Mouse (Mus musculus) heart, adult 2 months (tissue): ENCODE results near the gene Gm3238.

Experiments used
- CTCF ChIP-seq: fragments of 200-600 bp; IDR thresholded peaks from 2 replicates; pipeline ENCODE4 v1.8.1; 2022; ENCODE audit warnings: antibody characterized with exemption, mild to moderate bottlenecking, moderate library complexity
- EP300 ChIP-seq: fragments of 200-500 bp; IDR thresholded peaks from 2 replicates; pipeline ENCODE4 v1.6.1; 2011; ENCODE audit warnings: low read depth, low read length, control low read depth; ENCODE audit not compliant: insufficient read depth
- POLR2A ChIP-seq: fragments of 200-500 bp; IDR thresholded peaks from 2 replicates; pipeline ENCODE4 v1.6.1; 2011; ENCODE audit warnings: mild to moderate bottlenecking, low read depth, low read length, control low read depth; ENCODE audit not compliant: insufficient read depth

DNA sequence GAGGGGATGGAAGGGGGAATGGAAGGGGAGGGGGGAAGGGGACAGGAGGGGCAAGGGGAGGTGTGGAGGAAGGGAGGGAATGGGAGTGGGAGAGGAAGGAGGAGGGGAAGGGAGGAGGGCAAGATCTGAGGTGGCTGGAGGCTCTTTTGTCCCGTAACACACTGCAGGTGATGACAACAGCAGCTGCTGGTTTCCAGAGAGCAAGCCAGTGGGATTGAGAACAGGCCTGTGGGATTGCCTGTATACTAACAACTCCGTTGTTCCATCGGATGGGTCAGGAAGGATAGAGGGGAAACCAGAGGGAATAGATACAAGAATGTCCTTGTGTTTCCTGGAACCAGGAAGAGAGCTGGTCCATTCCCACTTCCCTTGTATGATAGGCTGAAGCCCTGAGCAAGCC, 26.6 kb upstream of the Gm3238 start:
- no peak for TF ChIP-seq CTCF
- no peak for TF ChIP-seq POLR2A
- TF ChIP-seq EP300, result no peak
